Mouse (Mus musculus) olfactory bulb, adult 2 months (tissue): ENCODE measurements around the gene Fmn2.

Source experiments
- CTCF ChIP-seq: fragments of 200-500 bp; IDR thresholded peaks from 2 replicates; pipeline ENCODE4 v1.5.1; 2012; ENCODE audit warnings: low read depth, mild to moderate bottlenecking, low read length, moderate library complexity; ENCODE audit not compliant: insufficient read depth
- POLR2A ChIP-seq: fragments of 200-500 bp; IDR thresholded peaks from 2 replicates; pipeline ENCODE4 v1.6.1; 2012; ENCODE audit warnings: mild to moderate bottlenecking, low read depth, low read length, moderate library complexity; ENCODE audit not compliant: insufficient read depth

DNA sequence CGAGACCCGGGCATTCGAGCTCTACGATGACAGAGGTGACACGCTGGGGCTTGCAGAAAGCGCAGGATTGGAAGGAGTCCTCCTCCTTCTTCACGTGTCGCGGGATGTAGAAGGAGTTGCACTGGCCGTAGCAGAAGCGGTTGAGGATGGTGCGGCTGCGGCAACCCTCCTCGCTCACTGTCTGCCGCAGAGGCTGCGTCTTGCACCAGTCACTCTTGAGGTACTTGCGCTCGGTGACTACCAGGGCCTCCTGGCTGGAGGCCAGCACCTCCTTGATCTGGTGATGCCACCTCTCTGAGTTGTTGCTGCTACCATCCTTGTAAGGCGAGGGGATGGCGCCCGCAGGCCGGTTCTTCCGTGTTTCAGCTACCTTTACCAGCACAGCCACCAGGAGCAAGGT lies 335.2 kb downstream of the Fmn2 start:
- no peak for TF ChIP-seq POLR2A
- TF ChIP-seq CTCF, result no peak
